Mouse (Mus musculus) testis, adult 2 months (tissue): Measurements from ENCODE around the gene Fzd5.

Experiments
- CTCF ChIP-seq: fragments of 200-500 bp; IDR thresholded peaks from 2 replicates; pipeline ENCODE4 v1.5.1; 2012; ENCODE audit warnings: low read depth, mild to moderate bottlenecking, inconsistent platforms, low read length, moderate library complexity; ENCODE audit not compliant: control insufficient read depth, insufficient read depth, insufficient replicate concordance
- POLR2A ChIP-seq: fragments of 200-500 bp; IDR thresholded peaks from 2 replicates; pipeline ENCODE4 v1.6.1; 2012; ENCODE audit warnings: low read depth, mild to moderate bottlenecking, inconsistent platforms, low read length, moderate library complexity; ENCODE audit not compliant: control insufficient read depth

- no peak for TF ChIP-seq CTCF
- peak; percentile 62 for TF ChIP-seq POLR2A
Measured at GRCm38 (mm10) chr1:64737502-64738179, at the start of gene Fzd5.
